Mouse (Mus musculus): ENCODE results near the gene Coq8a. TPM values are rescaled to one million over a fixed set of nuclear protein-coding genes. Genes with fewer than 3 reads are reported as not detected.

Coq8a gene
- polyA plus RNA-seq, 1 experiment from 2014 or later = 25.6 TPM

- peak; percentile 99 for ATAC-seq (ENCODE audit: low FRiP score, low TSS enrichment)
Observed at GRCm38 (mm10) chr1:180195703-180196381, 3.6 kb downstream of the Coq8a start.

DNA sequence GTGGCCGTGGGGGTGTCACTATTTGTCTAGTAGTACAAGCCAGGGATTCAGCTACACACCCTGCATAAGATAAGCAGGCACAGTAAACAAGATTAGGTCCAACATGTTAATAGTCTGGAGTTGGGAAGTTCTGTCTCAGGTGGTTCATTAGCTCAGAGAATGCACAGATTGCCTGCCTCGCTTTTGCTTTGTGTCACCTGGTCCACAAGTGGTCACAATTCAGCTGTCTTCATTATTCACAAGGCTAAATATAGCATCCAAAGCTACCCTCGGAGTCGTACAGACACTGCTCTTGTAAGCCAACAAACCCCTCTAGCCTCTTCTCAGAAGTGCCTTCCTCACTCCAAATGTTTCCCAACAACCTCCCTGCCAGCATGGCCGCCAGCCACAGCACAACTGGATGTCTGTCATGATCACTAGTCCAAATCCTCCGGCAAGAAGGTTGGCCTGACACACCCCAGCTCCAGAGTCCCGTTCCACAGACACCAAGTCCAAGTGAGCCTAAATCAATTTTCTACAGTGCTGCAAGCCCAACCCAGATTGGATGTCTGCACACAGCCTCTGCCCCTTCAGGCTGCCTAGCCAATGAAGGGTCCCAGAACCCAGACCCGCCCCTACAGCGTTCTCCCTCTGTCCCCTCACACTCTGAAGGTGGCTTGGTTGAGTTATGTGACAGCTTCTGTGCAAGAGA lies 4.5 kb downstream of the Coq8a start:
- H3K4me2 ChIP-seq (replicated peaks; ENCODE audit: low read depth) = peak overlapping the region; percentile 63
- H3K27ac ChIP-seq (replicated peaks) = peak overlapping the region; percentile 82; the same call in 1 of the 2 replicates
- TF ChIP-seq CTCF (IDR thresholded peaks at IDR 0.05; ENCODE audit: low read depth) (no peak), EP300 (optimal IDR thresholded peaks at IDR 0.05) (no peak)
- no peaks in the 10 kb centered on the region for H3K27me3 ChIP-seq (ENCODE audit: control insufficient read depth, insufficient read depth, low read length)
- peaks cover 5% of the 10 kb centered on the region; the same call in 1 of the 2 replicates for H3K4me1 ChIP-seq (replicated peaks; ENCODE audit: control insufficient read depth, insufficient read depth)
- DNase-seq (ENCODE audit: low spot score) (peak; percentile 66), ATAC-seq (ENCODE audit: low FRiP score, low TSS enrichment) (peak; percentile 60)
- H3K4me3 ChIP-seq (ENCODE audit: low read depth, low read length) = peak overlapping the region; percentile 66
- no peaks in the 10 kb centered on the region for H3K36me3 ChIP-seq (ENCODE audit: control insufficient read depth, insufficient read depth, low read length)
- peak overlapping the region; percentile 72 for H3K9ac ChIP-seq (ENCODE audit: low read length)
- H3K9me3 ChIP-seq (ENCODE audit: control insufficient read depth, low read length) = no peaks in the 10 kb centered on the region
- 17% methylated on average over 9 of the region's 9 CpGs for WGBS

More at GRCm38 (mm10) chr1:180195703-180196381, 3.6 kb downstream of the Coq8a start:
- Histone ChIP-seq H3K4me1 (replicated peaks; ENCODE audit: control insufficient read depth, insufficient read depth) (peaks cover 5% of the 10 kb centered on the region; the same call in 1 of the 2 replicates), H3K27ac (replicated peaks) (peak overlapping the region; percentile 82), H3K4me2 (replicated peaks; ENCODE audit: low read depth) (peak overlapping the region; percentile 63), H3K36me3 (ENCODE audit: control insufficient read depth, insufficient read depth, low read length) (no peaks in the 10 kb centered on the region), H3K4me3 (ENCODE audit: low read depth, low read length) (peak overlapping the region; percentile 66), H3K9ac (ENCODE audit: low read length) (peak overlapping the region; percentile 72), H3K27me3 (ENCODE audit: control insufficient read depth, insufficient read depth, low read length) (no peaks in the 10 kb centered on the region), H3K9me3 (ENCODE audit: control insufficient read depth, low read length) (no peaks in the 10 kb centered on the region)
- peak; percentile 99 for DNase-seq (ENCODE audit: low spot score)
- TF ChIP-seq CTCF (IDR thresholded peaks at IDR 0.05; ENCODE audit: low read depth) = no peak
- TF ChIP-seq EP300 (optimal IDR thresholded peaks at IDR 0.05) = no peak
- under 1% methylated on average over 57 of the region's 57 CpGs for WGBS

DNA sequence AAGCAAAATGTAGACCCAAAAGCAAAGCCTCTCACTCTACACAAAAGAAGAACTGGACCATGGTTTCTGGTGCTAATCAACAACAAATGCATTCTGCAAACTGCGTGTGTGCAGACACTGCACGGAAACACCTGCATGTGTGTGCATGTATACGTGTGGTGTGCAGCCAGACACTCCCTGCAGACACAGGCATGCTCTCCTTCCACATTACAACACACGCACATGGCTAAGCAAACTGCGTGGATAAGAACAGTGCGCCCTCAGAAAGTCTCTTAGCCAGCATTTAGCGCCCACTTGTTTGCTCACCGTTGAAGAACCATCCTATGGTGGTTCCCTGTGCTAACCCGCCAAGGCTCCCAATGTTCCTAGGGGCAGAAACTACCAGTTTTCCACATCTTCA lies 5.4 kb downstream of the Coq8a start:
- DNase-seq (ENCODE audit: low spot score) = no peak
- H3K9me3 ChIP-seq (ENCODE audit: control insufficient read depth, low read length) = no peaks in the 10 kb centered on the region
- H3K36me3 ChIP-seq (ENCODE audit: control insufficient read depth, insufficient read depth, low read length) = no peaks in the 10 kb centered on the region
- TF ChIP-seq CTCF (IDR thresholded peaks at IDR 0.05; ENCODE audit: low read depth) (no peak), EP300 (optimal IDR thresholded peaks at IDR 0.05) (no peak)
- H3K4me3 ChIP-seq (ENCODE audit: low read depth, low read length) = no peak overlapping the region
- WGBS = 73% methylated on average over 9 of the region's 9 CpGs
- peaks cover 5% of the 10 kb centered on the region; the same call in 1 of the 2 replicates for H3K4me1 ChIP-seq (replicated peaks; ENCODE audit: control insufficient read depth, insufficient read depth)
- H3K27ac ChIP-seq (replicated peaks) = no peak overlapping the region
- no peak overlapping the region for H3K9ac ChIP-seq (ENCODE audit: low read length)
- H3K4me2 ChIP-seq (replicated peaks; ENCODE audit: low read depth) = peak overlapping the region; percentile 63; the same call in 1 of the 2 replicates
- no peaks in the 10 kb centered on the region for H3K27me3 ChIP-seq (ENCODE audit: control insufficient read depth, insufficient read depth, low read length)
- no peak for ATAC-seq (ENCODE audit: low FRiP score, low TSS enrichment)

GRCm38 (mm10) chr1:180193391-180193935 lies 5.9 kb downstream of the Coq8a start:
- Histone ChIP-seq H3K4me1 (replicated peaks; ENCODE audit: control insufficient read depth, insufficient read depth) (peaks cover 5% of the 10 kb centered on the region; the same call in 1 of the 2 replicates), H3K27me3 (ENCODE audit: control insufficient read depth, insufficient read depth, low read length) (no peaks in the 10 kb centered on the region), H3K4me3 (ENCODE audit: low read depth, low read length) (no peak overlapping the region), H3K27ac (replicated peaks) (no peak overlapping the region), H3K36me3 (ENCODE audit: control insufficient read depth, insufficient read depth, low read length) (no peaks in the 10 kb centered on the region), H3K9ac (ENCODE audit: low read length) (no peak overlapping the region), H3K9me3 (ENCODE audit: control insufficient read depth, low read length) (no peaks in the 10 kb centered on the region), H3K4me2 (replicated peaks; ENCODE audit: low read depth) (no peak overlapping the region)
- WGBS = 65% methylated on average over 8 of the region's 8 CpGs
- no peak for TF ChIP-seq EP300 (optimal IDR thresholded peaks at IDR 0.05)
- no peak for TF ChIP-seq CTCF (IDR thresholded peaks at IDR 0.05; ENCODE audit: low read depth)
- DNase-seq (ENCODE audit: low spot score) (no peak), ATAC-seq (ENCODE audit: low FRiP score, low TSS enrichment) (no peak)

GRCm38 (mm10) chr1:180192866-180193265 lies 6.5 kb downstream of the Coq8a start:
- Histone ChIP-seq H3K4me2 (replicated peaks; ENCODE audit: low read depth) (no peak overlapping the region), H3K9ac (ENCODE audit: low read length) (no peak overlapping the region), H3K9me3 (ENCODE audit: control insufficient read depth, low read length) (no peaks in the 10 kb centered on the region), H3K27ac (replicated peaks) (no peak overlapping the region), H3K27me3 (ENCODE audit: control insufficient read depth, insufficient read depth, low read length) (no peaks in the 10 kb centered on the region), H3K36me3 (ENCODE audit: control insufficient read depth, insufficient read depth, low read length) (no peaks in the 10 kb centered on the region), H3K4me3 (ENCODE audit: low read depth, low read length) (no peak overlapping the region), H3K4me1 (replicated peaks; ENCODE audit: control insufficient read depth, insufficient read depth) (peaks cover 5% of the 10 kb centered on the region; the same call in 1 of the 2 replicates)
- no peak for ATAC-seq (ENCODE audit: low FRiP score, low TSS enrichment)
- WGBS = 53% methylated on average over 4 of the region's 4 CpGs
- TF ChIP-seq CTCF (IDR thresholded peaks at IDR 0.05; ENCODE audit: low read depth) (no peak), EP300 (optimal IDR thresholded peaks at IDR 0.05) (no peak)
- no peak for DNase-seq (ENCODE audit: low spot score)

Data from stomach, postnatal 0 days (tissue).